Mouse (Mus musculus) adrenal gland, adult (tissue): Measurements from ENCODE around the gene Ift81.
A peak's percentile ranks its signal among the peaks of the same experiment; 100 is the strongest.

Experiments
- DNase-seq, 2 experiments: peaks; one replicate each; pipeline ENCODE4 v3.0.0; 2022 to 2023; ENCODE audit warnings: low spot score in 1 of 2; ENCODE audit not compliant: inconsistent age in 2 of 2

Gene Ift81

GRCm38 (mm10) chr5:122550460-122550859, 63.9 kb downstream of the Ift81 start:
- DNase-seq, result no peak

- DNase-seq, result peak; percentile 41 to 75
Measured at GRCm38 (mm10) chr5:122548671-122549070, 65.6 kb downstream of the Ift81 start.

- peak in 1 of 2 experiments; percentile 61 for DNase-seq
Measured at GRCm38 (mm10) chr5:122547810-122548209, 66.5 kb downstream of the Ift81 start.

- DNase-seq, result peak; percentile 81 to 95
Measured at GRCm38 (mm10) chr5:122547251-122547714, 67.0 kb downstream of the Ift81 start.

GRCm38 (mm10) chr5:122543392-122543791, 70.9 kb downstream of the Ift81 start:
- peak in 1 of 2 experiments; percentile 57 for DNase-seq

GRCm38 (mm10) chr5:122541871-122542270, 72.4 kb downstream of the Ift81 start:
- no peak for DNase-seq

- no peak for DNase-seq
Measured at GRCm38 (mm10) chr5:122538077-122538476, 76.2 kb downstream of the Ift81 start.

GRCm38 (mm10) chr5:122537654-122538053, 76.7 kb downstream of the Ift81 start:
- no peak for DNase-seq

- no peak for DNase-seq
Measured at GRCm38 (mm10) chr5:122533884-122534283, 80.4 kb downstream of the Ift81 start.

- DNase-seq, result peak in 1 of 2 experiments; percentile 80
Measured at GRCm38 (mm10) chr5:122529913-122530604, 84.3 kb downstream of the Ift81 start.

GRCm38 (mm10) chr5:122529316-122529715, 85.0 kb downstream of the Ift81 start:
- DNase-seq, result peak; percentile 66 to 90

- DNase-seq, result no peak
Measured at GRCm38 (mm10) chr5:122528591-122528990, 85.7 kb downstream of the Ift81 start.

GRCm38 (mm10) chr5:122527761-122528160, 86.6 kb downstream of the Ift81 start:
- no peak for DNase-seq

- DNase-seq, result peak in 1 of 2 experiments; percentile 58
Measured at GRCm38 (mm10) chr5:122526878-122527730, 87.2 kb downstream of the Ift81 start.

- DNase-seq, result peak in 1 of 2 experiments; percentile 50
Measured at GRCm38 (mm10) chr5:122526405-122526804, 87.9 kb downstream of the Ift81 start.

- no peak for DNase-seq
Measured at GRCm38 (mm10) chr5:122525238-122525931, 88.9 kb downstream of the Ift81 start.

GRCm38 (mm10) chr5:122524854-122525237, 89.5 kb downstream of the Ift81 start:
- peak in 1 of 2 experiments; percentile 58 for DNase-seq

GRCm38 (mm10) chr5:122524244-122524643, 90.1 kb downstream of the Ift81 start:
- DNase-seq, result peak; percentile 59 to 75

GRCm38 (mm10) chr5:122521130-122521473, 93.2 kb downstream of the Ift81 start:
- no peak for DNase-seq

GRCm38 (mm10) chr5:122520254-122521129, 93.8 kb downstream of the Ift81 start:
- DNase-seq, result no peak
